Mouse (Mus musculus): ENCODE measurements around the gene Mybbp1a.
A peak's percentile ranks its signal among the peaks of the same experiment; 100 is the strongest.
"Not testable (repeated sequence)": the region's sequence is repeated elsewhere in the genome, so short reads cannot be mapped to it uniquely, and the experiment has no call there.

The Mybbp1a gene

DNA sequence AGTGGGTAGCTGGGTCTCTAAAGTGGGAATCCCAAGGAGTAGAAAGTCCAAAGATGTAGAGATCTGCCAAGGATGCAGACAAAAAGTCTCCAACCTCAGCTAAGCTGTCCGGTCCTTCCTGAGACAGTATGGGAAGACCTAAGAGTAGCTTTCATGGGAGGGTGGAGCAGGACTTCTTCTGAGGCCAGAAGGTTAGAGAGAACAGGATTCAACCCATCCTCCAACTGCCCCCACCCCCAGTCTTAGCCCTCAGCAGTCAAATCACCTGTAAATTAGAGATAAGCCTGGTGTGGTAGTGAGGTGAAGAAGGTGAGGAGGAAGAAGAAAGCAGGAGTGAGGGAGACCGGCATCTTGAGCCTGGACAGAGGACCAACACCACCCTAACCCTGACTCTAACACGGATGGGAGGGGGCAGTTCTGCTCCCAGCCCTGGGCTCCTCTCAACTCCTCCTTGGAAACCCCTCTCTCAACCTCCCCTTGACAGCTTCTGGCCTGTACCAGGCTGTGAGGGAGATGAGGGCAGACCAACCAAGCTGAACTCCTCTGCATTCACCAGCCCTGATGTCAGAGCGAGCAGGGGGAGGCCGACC lies 27.5 kb upstream of the Mybbp1a start:
- DNase-seq (ENCODE audit: low read depth): no peak

DNA sequence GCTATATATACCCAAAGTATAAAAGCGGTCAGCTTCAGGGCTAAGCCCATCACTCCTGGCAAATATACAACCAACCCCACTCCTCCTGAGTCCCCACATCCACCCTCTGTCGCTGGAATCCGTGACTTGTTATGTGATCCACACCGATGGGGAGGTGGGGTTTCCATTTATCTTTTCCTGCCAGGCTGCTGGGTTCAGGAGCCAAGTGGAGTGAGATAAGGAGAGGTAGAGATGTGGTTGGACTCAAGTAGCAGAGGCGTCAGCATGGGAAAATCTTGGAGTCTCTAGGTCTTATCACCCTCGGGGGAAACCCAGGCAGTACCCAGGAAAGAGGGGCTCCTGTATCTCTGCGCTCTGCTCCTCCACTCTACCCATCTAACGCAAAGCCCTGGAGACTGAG lies 26.0 kb upstream of the Mybbp1a start:
- DNase-seq (ENCODE audit: low read depth): no peak

DNA sequence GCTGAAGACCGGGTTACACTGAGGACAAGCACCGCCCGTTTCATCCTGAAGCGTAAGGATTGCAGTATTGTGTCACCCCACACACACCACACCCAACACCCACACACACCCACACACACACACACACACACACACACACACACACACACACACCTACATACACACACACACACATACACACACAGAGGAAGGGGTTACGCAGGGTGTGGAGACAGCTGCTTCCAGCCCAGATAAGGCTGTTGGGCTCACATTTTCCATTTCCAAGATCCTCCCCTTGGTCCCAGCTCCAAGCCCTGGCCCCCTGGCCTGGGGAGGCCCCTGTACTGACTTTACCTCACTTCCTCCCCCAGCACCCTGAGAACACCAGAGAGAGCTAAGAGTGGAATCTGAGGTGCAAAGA lies 24.5 kb upstream of the Mybbp1a start:
- DNase-seq (ENCODE audit: low read depth): no peak

DNA sequence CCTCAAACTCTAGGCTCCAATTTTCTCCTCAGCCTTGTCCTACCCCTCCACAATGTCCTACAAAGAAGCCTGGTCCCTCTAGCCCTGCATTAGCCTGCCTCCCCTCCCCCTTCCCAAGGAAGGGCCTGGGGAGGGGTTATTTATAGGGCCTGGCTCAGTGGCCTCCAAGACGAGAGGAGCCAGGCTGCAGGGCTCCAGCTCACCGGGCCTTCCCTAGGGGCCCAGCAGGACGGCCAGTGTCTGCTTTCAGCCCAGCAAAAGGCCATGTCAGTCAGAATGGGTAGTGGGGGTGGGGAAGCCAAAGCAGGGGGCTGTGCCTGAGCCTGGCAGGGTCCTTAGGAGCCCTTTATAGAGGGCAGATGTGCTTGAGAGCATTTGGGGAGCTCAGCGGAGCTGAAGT lies 23.8 kb upstream of the Mybbp1a start:
- no peak for DNase-seq (ENCODE audit: low read depth)

DNA sequence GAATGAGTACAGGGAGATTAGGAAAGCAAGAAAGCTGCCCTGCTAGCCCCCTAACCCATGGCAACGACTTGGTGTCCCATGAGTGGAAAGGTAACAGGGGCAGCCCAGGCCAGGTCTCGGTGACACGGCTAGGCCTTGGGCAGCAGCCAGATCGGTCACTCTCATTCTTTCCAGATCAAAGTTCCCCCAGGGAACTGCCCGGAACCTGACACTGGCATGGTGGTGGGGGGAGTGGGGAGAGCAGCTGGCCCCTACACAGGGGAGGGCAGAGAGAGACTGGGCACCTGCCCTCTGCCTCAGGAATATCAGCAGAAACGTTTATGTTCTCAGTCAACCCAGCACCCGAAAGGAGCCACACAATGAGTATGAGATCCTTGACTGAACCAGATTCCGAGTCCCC lies 22.9 kb upstream of the Mybbp1a start:
- DNase-seq (ENCODE audit: low read depth): no peak

DNA sequence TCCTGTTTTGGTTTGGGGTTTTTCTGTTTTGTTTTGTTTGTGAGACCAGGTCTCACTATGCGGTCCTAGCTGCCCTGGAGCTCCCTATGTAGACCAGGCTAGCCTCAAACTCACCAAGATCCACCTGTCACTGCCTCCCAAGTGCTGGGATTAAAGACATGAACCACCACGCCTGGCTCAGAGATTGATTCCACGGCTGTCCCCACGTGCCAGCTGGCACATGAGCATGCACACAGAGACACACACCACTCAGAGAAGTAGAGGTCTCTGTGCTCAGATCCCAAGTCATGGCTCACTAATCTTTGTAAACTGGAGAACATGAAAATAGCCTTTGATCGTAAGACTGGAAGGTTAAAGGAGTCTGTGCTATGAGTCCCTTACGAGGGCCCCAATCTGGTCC lies 22.1 kb upstream of the Mybbp1a start:
- no peak for DNase-seq (ENCODE audit: low read depth)

DNA sequence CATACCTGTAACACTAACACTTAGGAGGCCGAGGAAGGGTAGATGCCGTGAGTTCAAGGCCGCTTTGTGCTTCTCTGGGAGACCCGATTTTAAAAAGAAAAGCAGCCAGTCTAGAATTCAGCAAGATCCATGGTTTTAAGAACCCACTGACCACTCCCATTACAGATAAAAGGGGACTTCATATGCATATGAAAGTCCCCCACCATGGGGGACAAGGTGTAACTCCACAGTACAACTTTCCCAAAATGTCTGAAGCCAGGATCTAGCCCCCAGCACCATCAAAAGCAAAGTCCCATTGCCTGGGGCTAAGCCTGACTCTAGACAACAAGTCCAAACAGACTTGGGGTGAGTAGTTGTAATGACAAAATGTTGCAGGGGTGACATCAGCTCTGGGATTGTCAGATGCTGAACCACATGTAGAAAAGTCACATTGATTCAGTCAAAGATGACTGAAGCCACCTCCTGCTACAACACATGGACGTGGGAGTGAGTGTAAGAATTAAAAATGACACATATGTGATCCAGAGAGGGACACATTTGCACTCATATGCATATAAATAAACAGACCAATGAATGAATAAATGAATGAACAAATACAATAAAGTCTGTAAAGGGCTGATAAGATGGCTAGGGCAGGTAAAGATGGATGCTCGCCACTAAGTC lies 20.6 kb upstream of the Mybbp1a start:
- no peak for DNase-seq (ENCODE audit: low read depth)

DNA sequence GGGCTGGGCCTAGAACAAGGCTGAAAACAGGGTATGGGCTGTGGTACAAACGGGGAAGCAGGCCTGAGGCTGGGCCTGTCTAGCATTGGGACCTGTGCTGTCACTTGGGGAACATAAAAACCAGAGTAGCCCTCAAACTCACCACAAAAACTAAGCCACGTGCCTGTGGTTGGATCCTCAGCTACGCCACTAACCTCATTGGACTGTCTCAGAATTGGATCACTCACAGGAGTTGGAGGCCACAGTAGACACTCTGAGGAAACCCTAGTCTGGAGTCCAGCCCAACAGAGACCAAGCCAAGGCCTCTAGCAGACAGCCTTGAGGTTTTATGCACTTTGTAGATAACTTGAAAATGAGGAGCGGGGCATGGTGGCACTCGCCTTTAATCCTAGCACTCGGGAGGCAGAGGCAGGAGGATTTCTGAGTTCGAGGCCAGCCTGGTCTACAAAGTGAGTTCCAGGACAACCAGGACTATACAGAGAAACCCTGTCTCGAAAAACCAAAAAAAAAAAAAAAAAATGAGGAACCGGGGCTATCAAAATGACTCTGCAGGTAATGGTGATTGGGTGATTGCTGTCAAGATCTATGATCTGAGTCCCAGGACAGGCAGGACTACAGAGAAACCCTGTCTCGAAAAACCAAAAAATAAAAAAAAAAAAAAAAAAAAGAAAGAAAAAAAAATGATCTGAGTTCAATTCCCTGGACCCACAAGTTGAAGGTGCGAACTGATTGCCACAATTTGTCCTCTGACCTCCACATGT lies 19.5 kb upstream of the Mybbp1a start:
- no peak for DNase-seq (ENCODE audit: low read depth)

DNA sequence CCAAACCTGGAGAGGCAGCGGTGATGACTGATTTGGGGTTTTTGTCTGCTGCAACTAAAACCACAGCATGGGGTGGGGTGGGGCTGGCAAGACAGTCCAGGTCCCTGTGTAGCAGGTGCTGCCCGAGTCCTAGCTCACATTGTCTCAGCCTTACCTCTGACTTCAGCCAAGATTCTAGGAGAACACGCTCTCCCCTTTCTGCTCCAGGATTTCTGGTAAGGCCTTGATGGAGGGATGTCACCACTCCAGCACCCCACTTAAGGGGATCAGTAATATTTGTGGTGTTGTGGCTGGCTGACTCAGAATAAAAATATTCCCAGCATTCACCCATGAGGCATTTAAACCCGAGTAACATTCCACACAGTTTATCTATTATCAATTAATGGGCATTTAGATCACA lies 17.5 kb upstream of the Mybbp1a start:
- DNase-seq (ENCODE audit: low read depth): no peak

DNA sequence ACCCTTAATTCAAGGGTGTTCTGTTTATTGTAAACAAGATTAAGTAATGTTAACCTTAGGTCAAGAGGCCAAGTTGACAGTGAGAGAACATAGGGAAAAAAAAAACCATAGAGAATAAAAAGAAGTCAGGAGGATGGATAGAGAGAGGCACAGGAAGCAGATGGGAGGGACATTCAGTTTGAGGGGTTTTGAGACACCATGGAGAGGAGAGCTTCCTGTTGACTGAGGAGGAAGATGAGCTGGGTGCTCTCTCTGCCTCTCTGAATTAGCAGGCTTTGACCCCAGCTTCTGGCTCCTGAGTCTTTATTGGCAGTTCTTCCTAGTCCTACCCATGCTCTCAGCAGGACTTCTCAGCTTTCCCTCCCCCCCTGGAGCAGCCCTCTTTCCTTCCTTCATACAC lies 16.0 kb upstream of the Mybbp1a start:
- DNase-seq (ENCODE audit: low read depth): no peak

DNA sequence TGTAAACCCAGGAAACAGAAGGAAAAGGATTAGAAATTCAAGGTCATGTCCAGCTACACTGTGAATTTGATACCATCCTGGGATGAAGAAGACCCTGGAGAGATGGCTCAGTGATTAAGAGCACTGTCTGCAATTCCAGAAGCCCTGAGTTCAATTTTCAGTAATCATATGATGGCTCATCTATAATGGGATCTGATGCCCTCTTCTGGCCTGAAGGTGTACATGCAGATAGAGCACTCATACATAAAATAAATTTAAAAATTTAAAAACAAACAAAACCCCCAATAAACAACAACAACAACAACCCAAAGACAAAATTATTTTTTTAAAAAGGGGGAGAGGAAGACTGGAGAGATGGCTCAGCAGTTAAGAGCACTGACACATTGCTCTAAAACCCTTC lies 14.3 kb upstream of the Mybbp1a start:
- peak; percentile 30 for DNase-seq (ENCODE audit: low read depth)

DNA sequence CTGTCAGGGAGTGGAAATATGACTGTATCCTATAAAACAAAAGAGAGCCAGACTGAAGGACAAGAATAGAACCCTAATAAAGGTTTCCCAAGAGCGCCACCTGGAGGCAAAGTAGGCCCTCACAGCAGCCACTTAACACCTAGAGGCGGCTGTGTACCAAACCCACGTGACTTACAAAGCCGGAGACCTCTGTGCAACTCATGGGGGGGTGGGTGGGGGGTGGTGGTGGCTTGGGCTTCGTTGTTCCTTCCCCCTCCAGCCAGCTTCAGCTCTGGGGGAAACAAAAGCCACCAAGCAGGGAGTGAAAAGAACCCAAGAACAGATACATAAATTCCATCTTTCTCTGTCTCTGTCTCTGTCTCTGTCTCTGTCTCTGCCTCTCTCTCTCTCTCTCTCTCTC lies 12.5 kb upstream of the Mybbp1a start:
- peak; percentile 90 for DNase-seq (ENCODE audit: low read depth)

DNA sequence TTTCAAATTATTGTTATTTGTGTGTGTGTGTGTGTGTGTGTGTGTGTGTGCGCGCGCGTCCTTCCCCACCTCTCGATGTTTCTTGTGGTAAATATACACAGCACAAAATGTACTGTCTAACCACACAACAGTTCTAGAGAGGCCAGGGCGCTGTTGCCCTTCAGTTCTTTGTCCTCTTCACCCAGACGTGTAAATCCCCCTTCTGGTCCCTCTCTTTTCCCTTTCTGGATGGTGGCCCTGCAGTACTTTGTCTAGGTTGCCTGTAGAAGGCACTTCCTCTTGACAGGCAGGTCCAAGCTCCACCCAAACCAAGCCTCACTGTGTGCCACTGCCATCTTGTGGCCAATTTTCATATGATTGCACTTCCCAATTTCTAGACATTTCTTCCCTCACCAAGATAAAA lies 11.9 kb upstream of the Mybbp1a start:
- DNase-seq (ENCODE audit: low read depth): peak; percentile 90

DNA sequence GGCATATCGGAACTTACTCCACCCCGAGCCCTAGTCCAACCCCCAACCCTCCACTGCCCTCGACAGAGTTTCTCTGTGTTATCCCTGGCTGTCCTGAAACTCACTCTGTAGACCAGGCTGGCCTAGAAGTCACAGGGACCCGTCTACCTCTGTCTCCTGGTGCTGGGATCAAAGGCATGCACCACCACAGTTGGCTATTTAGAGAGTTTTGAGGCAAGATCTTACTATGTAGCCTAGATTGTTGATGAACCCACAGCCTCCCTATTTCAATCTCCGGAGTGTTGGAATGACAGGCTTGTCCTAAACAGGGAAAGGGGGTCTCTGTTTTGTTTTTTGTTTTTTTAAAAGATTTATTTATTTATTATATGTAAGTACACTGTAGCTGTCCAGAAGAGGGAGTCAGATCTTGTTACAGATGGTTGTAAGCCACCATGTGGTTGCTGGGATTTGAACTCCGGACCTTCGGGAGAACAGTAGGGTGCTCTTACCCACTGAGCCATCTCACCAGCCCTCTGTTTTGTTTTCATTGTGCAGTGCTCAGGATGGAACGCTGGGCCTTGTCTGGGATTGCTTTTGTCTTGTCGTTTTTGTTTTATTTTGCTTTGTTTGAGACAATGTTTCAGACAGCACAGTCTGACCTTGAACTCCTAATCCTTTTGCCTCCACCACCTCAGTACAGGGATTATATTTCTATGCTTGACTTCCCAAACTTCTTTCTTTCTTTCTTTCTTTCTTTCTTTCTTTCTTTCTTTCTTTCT lies 10.7 kb upstream of the Mybbp1a start:
- DNase-seq (ENCODE audit: low read depth): not testable (repeated sequence)

DNA sequence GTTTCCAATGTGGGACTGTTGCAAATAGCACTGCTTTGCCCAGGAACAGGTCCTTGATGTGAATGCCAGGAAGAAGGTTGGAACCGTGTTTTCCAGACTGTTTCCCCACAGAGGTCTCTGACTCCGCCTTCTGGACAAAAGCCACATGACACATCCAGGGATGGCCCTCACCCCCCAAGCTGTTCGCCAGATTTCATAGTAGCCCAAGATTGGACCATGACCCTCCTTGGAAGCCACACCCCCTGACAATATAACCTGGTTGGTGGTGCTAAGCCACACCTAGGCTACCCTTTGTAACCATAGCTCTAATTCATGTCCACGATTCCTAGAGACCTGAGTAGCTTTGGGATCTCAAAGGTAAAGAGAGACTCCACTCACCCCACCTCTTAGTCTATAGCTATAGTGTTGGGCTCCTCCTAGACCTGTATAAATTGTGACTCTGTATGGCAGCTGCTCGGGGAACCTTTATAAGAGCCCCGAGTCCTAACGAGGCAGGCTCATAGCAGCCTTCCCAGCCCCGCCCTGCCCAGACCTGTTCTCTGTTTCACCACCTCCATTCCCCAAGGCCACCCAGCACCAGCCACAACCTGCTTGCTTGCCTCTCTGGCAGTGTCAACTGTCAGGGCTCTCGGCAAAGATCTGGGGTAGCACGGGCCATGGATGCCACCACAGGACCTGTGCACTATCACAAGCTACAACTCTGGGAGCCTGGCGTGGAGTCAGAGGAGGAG lies 6.0 kb upstream of the Mybbp1a start, which contains the start of gene Ggt6:
TSS of gene Ggt6 (plus strand) at position 564 of the 731 bp plus-strand sequence.
- no peak for DNase-seq (ENCODE audit: low read depth)

DNA sequence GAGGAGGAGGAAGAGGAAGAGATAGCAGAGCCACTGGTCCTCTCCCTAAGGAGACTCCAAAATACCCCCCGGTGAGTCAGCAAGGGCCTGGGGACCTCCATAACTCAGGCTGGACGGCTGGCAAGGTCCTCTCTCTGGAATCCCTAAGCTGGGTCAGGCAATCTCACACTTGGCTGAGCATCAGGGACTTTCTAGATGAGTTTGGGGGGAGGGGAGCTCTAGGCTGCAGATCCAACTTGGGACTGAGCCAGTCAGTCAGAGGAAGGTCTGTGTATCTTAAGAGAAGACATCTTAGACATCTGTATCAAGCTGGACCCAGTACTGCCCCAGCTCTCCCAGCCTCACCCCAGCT lies 5.5 kb upstream of the Mybbp1a start:
- DNase-seq (ENCODE audit: low read depth): no peak

DNA sequence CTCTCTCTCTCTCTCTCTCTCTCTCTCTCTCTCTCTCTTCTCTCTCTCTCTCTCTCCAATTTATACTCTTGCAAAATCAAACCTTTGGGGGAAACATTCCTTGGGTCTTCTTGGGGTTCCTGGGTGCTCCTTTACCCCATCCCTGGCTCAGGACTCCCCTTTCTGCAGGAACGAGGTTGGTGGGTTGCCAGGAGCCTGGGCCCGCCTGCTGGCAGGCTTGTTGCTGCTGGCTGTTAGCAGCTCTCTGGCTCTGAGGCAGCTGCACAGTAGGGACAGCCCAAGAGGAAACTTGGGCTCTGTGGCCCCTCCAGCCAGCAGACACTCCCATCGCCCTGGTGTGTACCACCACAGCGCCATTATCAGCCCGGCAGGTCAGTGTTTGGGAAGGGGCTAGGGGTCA lies 4.9 kb upstream of the Mybbp1a start:
- DNase-seq (ENCODE audit: low read depth): no peak

DNA sequence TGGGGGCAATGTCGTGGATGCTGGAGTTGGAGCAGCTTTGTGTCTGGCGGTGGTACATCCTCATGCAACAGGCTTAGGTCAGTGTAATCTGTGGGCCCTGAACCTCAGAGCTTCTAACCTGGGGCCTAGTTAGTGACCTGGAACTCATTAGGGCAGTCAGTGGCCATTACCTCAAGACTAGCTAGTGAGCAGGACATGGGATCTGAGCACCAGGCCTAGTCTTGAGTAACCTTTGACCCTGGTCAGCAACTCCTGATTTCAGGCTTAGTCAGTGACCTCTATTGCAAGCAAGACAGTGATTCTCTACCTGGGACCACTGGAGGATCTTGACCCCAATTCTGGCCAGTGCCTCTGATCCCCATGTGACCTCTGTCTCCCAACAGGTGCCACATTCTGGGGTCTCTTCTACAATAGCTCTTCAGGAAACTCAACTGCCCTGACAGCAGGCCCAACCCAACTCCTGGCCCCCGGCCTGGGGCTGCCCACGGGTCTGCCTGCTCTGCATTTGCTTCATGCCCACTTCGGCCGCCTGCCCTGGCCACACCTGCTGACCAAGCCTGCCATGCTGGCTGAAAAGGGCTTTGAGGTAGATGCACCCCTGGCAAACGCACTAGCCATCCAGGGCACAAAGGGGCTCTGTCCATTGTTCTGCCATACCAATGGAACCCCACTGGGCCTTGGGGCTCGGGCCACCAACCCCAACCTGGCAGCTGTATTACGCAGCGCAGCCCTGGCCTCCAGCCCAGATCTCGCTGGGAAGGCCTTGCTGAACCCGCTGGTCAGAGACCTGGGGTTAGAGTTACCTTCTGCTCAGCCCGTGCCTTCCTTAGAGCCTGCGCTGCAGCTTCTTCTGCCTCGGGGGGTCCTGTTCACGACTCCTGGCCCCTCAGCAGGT lies 4.2 kb upstream of the Mybbp1a start:
- DNase-seq (ENCODE audit: low read depth): no peak

DNA sequence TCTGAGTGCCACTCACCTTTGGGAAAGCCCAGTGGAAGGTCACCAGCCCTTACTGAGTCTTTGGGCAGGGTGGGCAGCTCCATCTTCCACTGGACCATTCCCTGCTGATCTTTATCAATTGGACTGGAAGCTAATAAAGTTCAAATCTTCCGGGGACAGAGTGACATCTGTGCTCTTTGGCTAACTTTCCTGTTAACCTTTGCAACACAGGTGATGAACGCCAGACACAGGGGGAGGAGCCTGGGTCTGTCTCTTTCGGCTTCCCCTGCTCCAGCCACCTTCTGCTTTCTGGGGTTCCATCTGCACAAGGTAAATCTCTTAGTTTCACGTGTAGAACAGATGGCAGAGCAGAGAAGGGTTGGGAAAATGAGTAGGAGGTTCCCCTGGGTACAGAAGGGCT lies 2.7 kb upstream of the Mybbp1a start:
- no peak for DNase-seq (ENCODE audit: low read depth)

DNA sequence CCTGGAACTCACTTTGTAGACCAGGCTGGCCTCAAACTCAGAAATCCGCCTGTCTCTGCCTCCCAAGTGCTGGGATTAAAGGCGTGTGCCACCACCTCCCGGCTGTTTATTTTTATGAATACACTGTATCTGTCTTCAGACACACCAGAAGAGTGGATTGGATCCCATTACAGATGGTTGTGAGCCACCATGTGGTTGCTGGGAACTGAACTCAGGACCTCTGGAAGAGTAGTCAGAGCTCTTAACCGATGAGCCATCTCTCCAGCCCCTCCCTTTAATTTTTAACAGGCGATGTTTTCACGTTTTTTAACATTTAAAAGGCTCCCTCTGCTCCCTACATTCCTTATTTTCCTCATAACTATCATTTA lies 574 bp upstream of the Mybbp1a start:
- DNase-seq (ENCODE audit: low read depth): not testable (repeated sequence)
